Mouse (Mus musculus): ENCODE results near the gene Ints1.

DNA sequence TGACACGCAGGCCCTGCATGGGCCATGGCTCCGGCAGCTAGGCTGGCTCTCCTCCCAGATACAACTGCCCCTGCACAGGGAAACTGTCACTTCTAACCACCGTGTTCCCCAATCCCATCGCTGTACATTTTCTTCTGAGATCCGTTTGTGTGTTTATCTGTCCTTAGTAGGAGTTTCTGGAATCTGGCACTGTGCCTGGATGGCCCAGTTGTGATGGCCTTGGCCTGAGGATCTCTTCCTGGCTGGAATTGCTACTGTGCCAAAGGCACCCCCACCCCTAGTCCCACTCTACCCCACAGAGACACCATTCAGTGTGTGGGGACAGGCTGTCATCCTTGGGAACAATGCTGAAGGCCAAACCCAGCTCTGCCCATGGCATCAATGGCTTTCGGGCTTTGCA lies 40.5 kb upstream of the Ints1 start:
- no peak for TF ChIP-seq CTCF (IDR thresholded peaks at IDR 0.05; ENCODE audit: insufficient read depth, low read length)
- TF ChIP-seq POLR2A (IDR thresholded peaks at IDR 0.05; ENCODE audit: borderline replicate concordance, extremely low read depth, low read depth, low read length), result no peak

Data from lung, adult 2 months (tissue).